Mouse (Mus musculus) liver, embryonic 12.5 days (tissue): ENCODE data around the gene Plekhn1. TPM values are rescaled to one million over a fixed set of nuclear protein-coding genes. Genes with fewer than 3 reads are reported as not detected.

ENCODE experiments used
- ATAC-seq: fragments of 200-750 bp; cut with Nextera tagmentation; 2 replicates; pipeline ENCODE4 v1.8.0; 2017; ENCODE audit warnings: moderate number of reproducible peaks, mild to moderate bottlenecking, moderate library complexity
- H3K27ac ChIP-seq: fragments of 300-500 bp; sonication (generic); 2 replicates; pipeline ENCODE4 v1.5.1; 2016; ENCODE audit warnings: mild to moderate bottlenecking
- H3K27me3 ChIP-seq: fragments of 300-500 bp; sonication (generic); replicated peaks from 2 replicates; pipeline ENCODE4 v1.6.1; 2016; ENCODE audit warnings: mild to moderate bottlenecking, moderate library complexity
- H3K36me3 ChIP-seq: fragments of 300-500 bp; sonication (generic); 2 replicates; pipeline ENCODE4 v1.6.1; 2016; ENCODE audit warnings: mild to moderate bottlenecking, moderate library complexity
- H3K4me1 ChIP-seq: fragments of 300-500 bp; sonication (generic); 2 replicates; pipeline ENCODE4 v1.6.1; 2016
- H3K4me2 ChIP-seq: fragments of 300-500 bp; sonication (generic); 2 replicates; pipeline ENCODE4 v1.6.1; 2016; ENCODE audit warnings: mild to moderate bottlenecking, moderate library complexity
- H3K4me3 ChIP-seq: fragments of 300-500 bp; sonication (generic); 2 replicates; pipeline ENCODE4 v1.5.1; 2016; ENCODE audit warnings: mild to moderate bottlenecking, moderate library complexity
- H3K9ac ChIP-seq: fragments of 300-500 bp; sonication (generic); 2 replicates; pipeline ENCODE4 v1.6.1; 2016; ENCODE audit warnings: mild to moderate bottlenecking, moderate library complexity
- H3K9me3 ChIP-seq: fragments of 300-500 bp; sonication (generic); replicated peaks from 2 replicates; pipeline ENCODE4 v1.6.1; 2016; ENCODE audit warnings: mild to moderate bottlenecking, moderate library complexity
- WGBS: fragments of 180-500 bp; shearing (Covaris S2); methylation state at CpG from one replicate; pipeline ENCODE4 v1.1.7; 2016; ENCODE audit not compliant: insufficient replicate concordance; 5-methylcytosine and 5-hydroxymethylcytosine counted together
- polyA plus RNA-seq: library from polyadenylated mRNA; unstranded; fragments of >200 nt; fragmentation: Nextera tagmentation; extraction: Ambion mirVana; gene quantifications from 2 replicates; pipeline ENCODE4 v1.2.1, GENCODE M21; 2016

The Plekhn1 gene
- 7.2 TPM in 2 replicates for polyA plus RNA-seq

GRCm38 (mm10) chr4:156234701-156235213 is at the start of gene Plekhn1:
TSS of gene Plekhn1 (minus strand) at chr4:156234857.
- Histone ChIP-seq H3K4me3 (peak within 1 kb of the TSS; percentile 86), H3K9me3 (no peaks in the 10 kb centered on the region), H3K4me2 (peak within 1 kb of the TSS; percentile 99), H3K36me3 (peaks cover 65% of the 10 kb centered on the region), H3K27ac (peak within 1 kb of the TSS; percentile 97), H3K27me3 (no peaks in the 10 kb centered on the region), H3K4me1 (peaks cover 36% of the 10 kb centered on the region), H3K9ac (peak within 1 kb of the TSS; percentile 89)
- 0% methylated on average over 45 of the region's 48 CpGs for WGBS
- peak; percentile 48 for ATAC-seq

DNA sequence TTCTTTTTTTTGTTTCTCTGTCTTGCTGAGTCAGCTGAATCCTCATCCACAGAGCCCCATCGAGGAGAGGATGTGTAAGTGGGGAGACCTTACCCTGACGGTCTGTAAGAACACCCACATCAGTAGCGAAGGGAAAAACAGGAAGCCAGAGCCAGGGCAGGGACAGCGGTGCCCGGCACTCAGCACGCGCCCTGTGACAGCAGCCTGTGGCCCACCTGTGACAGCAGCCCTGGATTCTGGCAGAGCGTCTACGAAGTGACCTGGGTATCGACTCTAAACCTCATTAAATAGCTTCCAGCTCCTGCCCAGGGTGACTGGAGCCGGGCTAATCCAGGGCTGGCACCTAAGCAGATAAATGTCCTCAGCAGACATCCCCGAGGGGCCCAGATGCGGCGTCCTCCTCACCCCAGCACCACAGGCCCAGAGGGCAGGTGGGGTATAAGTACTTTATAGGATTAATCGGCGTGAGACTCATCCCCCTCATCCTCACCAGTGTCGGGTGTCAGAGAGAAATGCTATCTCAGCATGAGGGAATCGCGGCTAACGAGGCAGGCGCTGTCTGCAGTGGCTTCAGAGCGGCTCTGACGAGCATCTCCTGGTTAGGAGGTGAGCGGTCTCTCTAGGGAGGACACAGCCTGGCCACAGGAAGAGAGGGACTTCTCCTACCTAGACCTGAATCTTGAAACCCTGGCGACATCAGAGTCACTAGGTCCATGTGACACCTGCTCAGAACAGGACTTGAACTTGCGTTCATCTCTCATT is 20.6 kb upstream of the Plekhn1 start, which contains the start of gene Samd11:
TSS of gene Samd11 (minus strand) at position 580 of the 762 bp plus-strand sequence.
- Histone ChIP-seq H3K9me3 (no peaks in the 10 kb centered on the region), H3K4me2 (peak within 1 kb of the TSS; percentile 70), H3K9ac (peak within 1 kb of the TSS; percentile 86), H3K36me3 (peaks cover 18% of the 10 kb centered on the region), H3K27ac (peak within 1 kb of the TSS; percentile 95), H3K4me1 (peaks cover 47% of the 10 kb centered on the region), H3K4me3 (peak within 1 kb of the TSS; percentile 61), H3K27me3 (peaks cover 17% of the 10 kb centered on the region)
- ATAC-seq = peak; percentile 28
- WGBS = 4% methylated on average over 26 of the region's 26 CpGs

DNA sequence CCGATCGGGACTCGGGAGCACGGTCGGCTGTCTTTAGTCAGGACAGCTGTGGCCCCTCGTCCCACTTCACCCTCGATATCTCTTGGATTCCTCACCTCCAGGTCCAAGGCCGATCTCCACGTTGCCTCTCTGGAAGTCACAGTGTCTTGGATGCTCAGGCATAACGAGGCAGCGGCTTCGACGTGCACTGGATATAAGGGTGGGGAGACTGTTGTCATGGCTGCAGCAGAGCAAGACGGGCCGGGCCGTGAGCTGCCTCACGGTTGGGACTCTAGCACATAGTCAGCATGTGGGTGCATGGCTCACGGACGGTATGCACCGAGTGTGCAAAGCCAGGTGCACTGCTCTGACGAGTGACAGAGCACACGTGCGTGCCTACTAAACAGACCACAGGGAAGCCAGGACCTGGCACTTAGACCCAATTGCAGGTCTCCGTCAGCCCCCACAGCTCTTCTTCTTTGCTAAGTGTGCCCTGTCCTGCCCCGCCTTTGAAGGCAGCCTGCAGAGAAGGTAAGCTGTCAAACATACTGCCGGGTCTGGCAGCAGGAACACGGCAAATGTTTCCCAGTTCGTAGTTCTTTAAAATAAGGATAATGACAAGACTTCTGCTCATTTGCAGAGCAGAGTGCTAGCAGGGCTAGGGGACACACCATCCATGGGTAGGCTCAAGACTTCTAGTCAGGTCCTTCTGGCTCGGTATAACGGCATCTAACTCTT is 19.9 kb upstream of the Plekhn1 start:
- H3K4me1 ChIP-seq = peaks cover 54% of the 10 kb centered on the region
- WGBS = 1% methylated on average over 30 of the region's 30 CpGs
- peak overlapping the region; percentile 86 for H3K9ac ChIP-seq
- peak overlapping the region; percentile 95 for H3K27ac ChIP-seq
- H3K4me2 ChIP-seq = peak overlapping the region; percentile 70
- peak; percentile 58 for ATAC-seq
- H3K36me3 ChIP-seq = peaks cover 25% of the 10 kb centered on the region
- H3K9me3 ChIP-seq = no peaks in the 10 kb centered on the region
- H3K27me3 ChIP-seq = peaks cover 17% of the 10 kb centered on the region
- H3K4me3 ChIP-seq = peak overlapping the region; percentile 61

DNA sequence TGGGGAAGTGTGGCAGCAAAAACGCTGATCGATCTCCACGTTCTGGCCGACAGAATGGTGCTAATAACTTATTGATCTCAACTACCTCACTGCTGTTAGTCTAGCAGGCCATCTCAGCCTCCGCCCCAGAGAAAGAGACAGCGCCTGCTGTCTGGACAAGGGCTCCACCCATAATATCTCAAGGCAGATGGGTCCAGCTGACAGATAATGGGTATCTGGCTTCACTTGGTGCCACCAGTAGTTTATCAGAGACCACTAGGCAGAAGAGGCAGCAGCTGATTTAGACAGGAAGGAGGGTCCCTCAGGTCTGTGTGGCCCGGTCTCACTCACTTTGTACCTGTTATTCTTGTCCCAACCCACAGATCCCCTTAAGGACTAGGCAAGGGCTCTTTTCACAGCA is 18.4 kb upstream of the Plekhn1 start:
- Histone ChIP-seq H3K9ac (peak overlapping the region; percentile 75), H3K4me1 (peaks cover 66% of the 10 kb centered on the region), H3K36me3 (peaks cover 40% of the 10 kb centered on the region), H3K27ac (peak overlapping the region; percentile 98), H3K27me3 (peaks cover 17% of the 10 kb centered on the region), H3K4me3 (peak overlapping the region; percentile 40), H3K9me3 (no peaks in the 10 kb centered on the region), H3K4me2 (peak overlapping the region; percentile 72)
- WGBS = 6% methylated on average over 7 of the region's 7 CpGs
- peak; percentile 90 for ATAC-seq

GRCm38 (mm10) chr4:156252619-156253018 is 18.0 kb upstream of the Plekhn1 start:
- H3K27me3 ChIP-seq = peaks cover 17% of the 10 kb centered on the region
- peak; percentile 9; the same call in 1 of the 2 replicates for ATAC-seq
- H3K27ac ChIP-seq = peak overlapping the region; percentile 98
- H3K4me2 ChIP-seq = peak overlapping the region; percentile 72
- peak overlapping the region; percentile 40 for H3K4me3 ChIP-seq
- no peaks in the 10 kb centered on the region for H3K9me3 ChIP-seq
- peak overlapping the region; percentile 75 for H3K9ac ChIP-seq
- peaks cover 66% of the 10 kb centered on the region for H3K4me1 ChIP-seq
- WGBS = 20% methylated on average over 3 of the region's 3 CpGs
- peaks cover 44% of the 10 kb centered on the region for H3K36me3 ChIP-seq

GRCm38 (mm10) chr4:156252140-156252539 is 17.5 kb upstream of the Plekhn1 start:
- peak overlapping the region; percentile 40 for H3K4me3 ChIP-seq

GRCm38 (mm10) chr4:156251081-156251480 is 16.4 kb upstream of the Plekhn1 start:
- 82% methylated on average over 8 of the region's 8 CpGs for WGBS
- no peak for ATAC-seq
- peaks cover 60% of the 10 kb centered on the region for H3K36me3 ChIP-seq
- H3K27ac ChIP-seq = peak overlapping the region; percentile 98
- H3K9ac ChIP-seq = peak overlapping the region; percentile 75
- peak overlapping the region; percentile 72 for H3K4me2 ChIP-seq
- H3K27me3 ChIP-seq = peaks cover 17% of the 10 kb centered on the region
- peak overlapping the region; percentile 40 for H3K4me3 ChIP-seq
- no peaks in the 10 kb centered on the region for H3K9me3 ChIP-seq
- H3K4me1 ChIP-seq = peaks cover 75% of the 10 kb centered on the region

More at GRCm38 (mm10) chr4:156252140-156252539, 17.5 kb upstream of the Plekhn1 start:
- peaks cover 66% of the 10 kb centered on the region for H3K4me1 ChIP-seq
- peak overlapping the region; percentile 98 for H3K27ac ChIP-seq
- no peaks in the 10 kb centered on the region for H3K9me3 ChIP-seq
- peaks cover 49% of the 10 kb centered on the region for H3K36me3 ChIP-seq
- peak overlapping the region; percentile 72 for H3K4me2 ChIP-seq
- H3K27me3 ChIP-seq = peaks cover 17% of the 10 kb centered on the region
- WGBS = 21% methylated on average over 7 of the region's 7 CpGs
- H3K9ac ChIP-seq = peak overlapping the region; percentile 75
- ATAC-seq = peak; percentile 57

DNA sequence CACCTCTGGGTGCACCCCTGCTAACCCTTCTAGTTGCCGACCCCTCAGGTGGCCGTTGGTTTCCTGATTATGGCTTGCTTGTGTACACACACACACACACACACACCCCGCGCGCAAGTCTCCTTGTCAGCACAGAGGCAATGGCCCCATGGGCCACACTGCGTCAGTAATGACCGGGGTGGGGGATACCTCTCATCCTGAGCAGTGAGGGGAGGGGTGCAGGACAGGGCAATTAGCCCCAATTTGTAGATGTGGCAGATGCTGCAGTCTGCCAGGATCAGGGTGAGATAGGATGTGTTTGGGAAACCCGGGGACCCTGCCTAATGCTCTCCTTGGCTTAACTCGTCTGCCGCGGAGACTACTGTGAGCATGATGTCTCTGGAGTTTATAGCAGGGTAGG is 14.9 kb upstream of the Plekhn1 start:
- Histone ChIP-seq H3K27ac (peak overlapping the region; percentile 98), H3K36me3 (peaks cover 75% of the 10 kb centered on the region), H3K27me3 (peaks cover 4% of the 10 kb centered on the region; the same call in 1 of the 2 replicates), H3K4me1 (peaks cover 62% of the 10 kb centered on the region), H3K9ac (peak overlapping the region; percentile 75; the same call in 1 of the 2 replicates), H3K9me3 (no peaks in the 10 kb centered on the region), H3K4me2 (peak overlapping the region; percentile 17; the same call in 1 of the 2 replicates), H3K4me3 (no peak overlapping the region)
- ATAC-seq = no peak
- 58% methylated on average over 11 of the region's 11 CpGs for WGBS

DNA sequence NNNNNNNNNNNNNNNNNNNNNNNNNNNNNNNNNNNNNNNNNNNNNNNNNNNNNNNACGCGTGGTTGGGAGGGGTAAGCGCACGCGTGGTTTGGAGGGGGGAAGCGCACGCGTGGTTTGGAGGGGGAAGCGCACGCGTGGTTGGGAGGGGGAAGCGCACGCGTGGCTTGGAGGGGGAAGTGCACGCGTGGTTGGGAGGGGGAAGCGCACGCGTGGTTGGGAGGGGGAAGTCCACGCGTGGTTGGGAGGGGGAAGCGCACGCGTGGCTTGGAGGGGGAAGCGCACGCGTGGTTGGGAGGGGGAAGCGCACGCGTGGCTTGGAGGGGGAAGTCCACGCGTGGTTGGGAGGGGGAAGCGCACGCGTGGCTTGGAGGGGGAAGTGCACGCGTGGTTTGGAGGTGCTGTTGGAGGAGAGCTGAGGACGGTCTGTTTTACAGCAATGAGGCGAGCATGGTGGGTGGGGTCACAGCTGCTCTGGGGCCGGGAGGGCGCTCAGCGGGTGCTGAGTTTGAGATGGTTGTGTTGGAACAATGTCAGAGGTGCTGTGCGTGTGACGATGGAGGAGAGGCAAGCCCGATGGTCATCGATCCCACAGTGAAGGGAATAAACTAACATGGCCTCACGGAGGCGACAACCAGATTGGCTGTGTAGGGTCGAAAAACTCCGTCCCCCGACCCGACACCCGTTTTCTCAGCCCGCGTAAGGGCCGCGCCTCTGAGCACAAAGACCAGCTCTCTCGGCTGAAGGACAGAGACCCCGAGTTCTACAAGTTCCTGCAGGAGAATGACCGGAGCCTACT is 2.2 kb upstream of the Plekhn1 start:
- Histone ChIP-seq H3K9ac (peak overlapping the region; percentile 89), H3K27me3 (no peaks in the 10 kb centered on the region), H3K4me3 (peak overlapping the region; percentile 86), H3K4me2 (peak overlapping the region; percentile 99), H3K36me3 (peaks cover 65% of the 10 kb centered on the region), H3K27ac (peak overlapping the region; percentile 97), H3K9me3 (no peaks in the 10 kb centered on the region), H3K4me1 (peaks cover 35% of the 10 kb centered on the region)
- ATAC-seq = no peak
- WGBS = 17% methylated on average over 57 of the region's 60 CpGs

DNA sequence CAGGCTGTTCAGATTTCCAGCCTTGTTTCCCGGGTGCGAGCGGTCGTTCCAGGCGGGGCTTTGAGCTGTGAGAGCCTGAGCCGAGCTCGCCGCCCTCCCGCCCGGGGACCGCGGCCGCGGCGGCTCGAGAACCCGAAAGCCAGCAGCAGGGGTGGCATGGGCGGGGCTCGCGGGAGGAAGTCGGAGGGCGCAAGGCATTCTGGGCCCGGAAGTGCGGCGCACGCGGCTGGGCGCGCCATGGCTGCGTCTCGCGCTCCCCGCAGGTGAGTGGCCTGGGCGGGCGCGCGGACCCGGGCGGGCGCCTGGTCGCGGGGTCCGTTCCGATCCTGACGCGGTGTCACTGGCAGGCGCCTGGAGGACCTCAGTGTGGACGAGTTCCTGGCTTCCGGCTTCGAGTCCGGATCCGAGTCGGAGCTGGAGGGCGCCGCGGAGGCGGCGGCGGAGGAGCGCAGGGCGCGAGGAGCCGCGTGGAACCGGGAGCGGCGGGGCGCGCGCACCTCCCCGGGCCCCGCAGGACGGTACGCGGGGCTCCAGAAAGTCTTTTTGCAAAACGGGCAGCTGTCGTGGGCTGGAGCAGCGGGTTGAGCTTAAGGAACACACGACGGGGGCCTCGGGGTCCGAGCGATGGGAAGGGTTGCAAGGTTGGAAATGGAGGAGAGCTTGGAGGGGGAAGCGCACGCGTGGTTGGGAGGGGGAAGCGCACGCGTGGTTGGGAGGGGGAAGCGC is 1.3 kb upstream of the Plekhn1 start, which contains the start of gene Noc2l:
TSS of gene Noc2l (plus strand) at position 203 of the 726 bp plus-strand sequence.
- no peaks in the 10 kb centered on the region for H3K27me3 ChIP-seq

More for the DNA sequence above, 1.3 kb upstream of the Plekhn1 start, which contains the start of gene Noc2l:
- Histone ChIP-seq H3K4me1 (peaks cover 35% of the 10 kb centered on the region), H3K9ac (peak within 1 kb of the TSS; percentile 89), H3K9me3 (no peaks in the 10 kb centered on the region), H3K4me2 (peak within 1 kb of the TSS; percentile 99), H3K4me3 (peak within 1 kb of the TSS; percentile 86), H3K27ac (peak within 1 kb of the TSS; percentile 97), H3K36me3 (peaks cover 65% of the 10 kb centered on the region)
- ATAC-seq = peak; percentile 85
- WGBS = under 1% methylated on average over 89 of the region's 90 CpGs
